Mouse (Mus musculus): ENCODE results near the gene Reg4.

- no peak for TF ChIP-seq CTCF (IDR thresholded peaks at IDR 0.05; ENCODE audit: low read depth)
- TF ChIP-seq EP300 (IDR thresholded peaks at IDR 0.05; ENCODE audit: low read depth): no peak
These were observed 1.3 kb downstream of the Reg4 start for GRCm38 (mm10) chr3:98223263-98223662.
